ENCODE assay signal across 10 mouse cellular contexts in genomic region chr6:133972054-133972705, GRCm38 (mm10).
"Had no signal": no experiment of that assay in that cellular context is flagged by ENCODE, and none has a peak within 500 bp of the region (broad histone marks: within the 10 kb centered on the region; RNA-seq: fewer than 3 reads in every experiment).

No protein-coding gene starts in this region.

- DNase-seq: kidney, adult 9 months; kidney, postnatal 10 days; kidney, postnatal 4 days; liver, postnatal 0 days; lung, postnatal 36 days; right cerebral cortex, postnatal 14 days; thymus, postnatal 36 days had no signal

- H3K9me3 ChIP-seq: liver, embryonic 12.5 days had no signal

- H3K4me1 ChIP-seq: liver, embryonic 12.5 days had no signal

- H3K27ac ChIP-seq: layer of hippocampus, adult 2 months; liver, embryonic 12.5 days had no signal

- H3K4me2 ChIP-seq: liver, embryonic 12.5 days had no signal

- H3K4me3 ChIP-seq: layer of hippocampus, adult 2 months; liver, embryonic 12.5 days had no signal

- ATAC-seq: intestine, postnatal 0 days; liver, embryonic 12.5 days; liver, postnatal 0 days had no signal

- H3K9ac ChIP-seq: liver, embryonic 12.5 days; liver, postnatal 0 days had no signal

- H3K36me3 ChIP-seq: liver, embryonic 12.5 days had no signal

- H3K27me3 ChIP-seq: liver, embryonic 12.5 days had no signal
